Mouse (Mus musculus): ENCODE results near the gene Shisal2a.

Gene Shisal2a

GRCm38 (mm10) chr4:108338321-108338733 lies 44.8 kb downstream of the Shisal2a start:
- no peak for DNase-seq (ENCODE audit: extremely low spot score, low spot score)

GRCm38 (mm10) chr4:108337817-108338216 lies 45.3 kb downstream of the Shisal2a start:
- no peak for DNase-seq (ENCODE audit: extremely low spot score, low spot score)

GRCm38 (mm10) chr4:108336765-108337164 lies 46.4 kb downstream of the Shisal2a start:
- DNase-seq (ENCODE audit: extremely low spot score, low spot score), result no peak

GRCm38 (mm10) chr4:108335413-108335812 lies 47.7 kb downstream of the Shisal2a start:
- DNase-seq (ENCODE audit: extremely low spot score, low spot score), result no peak

- no peak for DNase-seq (ENCODE audit: extremely low spot score, low spot score)
Observed at GRCm38 (mm10) chr4:108332041-108332440, 51.1 kb downstream of the Shisal2a start.

GRCm38 (mm10) chr4:108329840-108330239 lies 53.3 kb downstream of the Shisal2a start:
- DNase-seq (ENCODE audit: extremely low spot score, low spot score), result no peak

GRCm38 (mm10) chr4:108327730-108328484 lies 55.2 kb downstream of the Shisal2a start, which contains the start of gene Coa7:
TSS of gene Coa7 (plus strand) at chr4:108328140.
- DNase-seq (ENCODE audit: extremely low spot score, low spot score), result peak; percentile 99

GRCm38 (mm10) chr4:108327071-108327579 lies 56.0 kb downstream of the Shisal2a start:
- DNase-seq (ENCODE audit: extremely low spot score, low spot score), result no peak

- no peak for DNase-seq (ENCODE audit: extremely low spot score, low spot score)
Observed at GRCm38 (mm10) chr4:108323588-108323987, 59.6 kb downstream of the Shisal2a start.

GRCm38 (mm10) chr4:108320627-108321380 lies 62.3 kb downstream of the Shisal2a start:
- no peak for DNase-seq (ENCODE audit: extremely low spot score, low spot score)

- no peak for DNase-seq (ENCODE audit: extremely low spot score, low spot score)
Observed at GRCm38 (mm10) chr4:108319747-108320146, 63.4 kb downstream of the Shisal2a start.

GRCm38 (mm10) chr4:108318649-108319615 lies 64.2 kb downstream of the Shisal2a start:
- DNase-seq (ENCODE audit: extremely low spot score, low spot score), result no peak

Data from neural tube, embryonic 10.5 days (tissue).